In genomic region chr3:101412115-101412514, GRCm38 (mm10) we compare ENCODE assay signal across 31 mouse cellular contexts. TPM values are rescaled to one million over a fixed set of nuclear protein-coding genes. Genes with fewer than 3 reads are reported as not detected.
DNase-seq lines count a peak whose midpoint lies in the region; ATAC-seq and TF ChIP-seq lines count a peak whose summit lies in the region.
"Had no signal": no experiment of that assay in that cellular context is flagged by ENCODE, and none has a peak within 500 bp of the region (broad histone marks: within the 10 kb centered on the region; RNA-seq: fewer than 3 reads in every experiment).

No protein-coding gene starts in this region.

- H3K4me1 ChIP-seq in heart, embryonic 13.5 days = peaks cover 91% of the 10 kb centered on the region
- H3K4me1 ChIP-seq in liver, embryonic 12.5 days = peaks cover 55% of the 10 kb centered on the region
- no peaks in the 10 kb centered on the region for H3K4me1 ChIP-seq in liver, postnatal 0 days (ENCODE audit: insufficient read depth)
- H3K4me1 ChIP-seq in limb, embryonic 10.5 days = peaks cover 88% of the 10 kb centered on the region

- 63% methylated on average over 6 of the region's 6 CpGs for WGBS in heart, embryonic 13.5 days
- WGBS in liver, embryonic 12.5 days (ENCODE audit: insufficient replicate concordance) = 73% methylated on average over 6 of the region's 6 CpGs
- 71% methylated on average over 6 of the region's 6 CpGs for WGBS in liver, postnatal 0 days (ENCODE audit: insufficient replicate concordance)
- 74% methylated on average over 6 of the region's 6 CpGs for WGBS in limb, embryonic 10.5 days

- no peak overlapping the region for H3K4me3 ChIP-seq in heart, embryonic 13.5 days
- no peak overlapping the region for H3K4me3 ChIP-seq in liver, embryonic 12.5 days
- H3K4me3 ChIP-seq in liver, postnatal 0 days (ENCODE audit: low read depth, low read length) = no peak overlapping the region
- H3K4me3 ChIP-seq in limb, embryonic 10.5 days = no peak overlapping the region
- H3K4me3 ChIP-seq: embryonic facial prominence, embryonic 13.5 days; hindbrain, embryonic 12.5 days; left cerebral cortex, adult 2 months; liver, embryonic 15.5 days; lung, embryonic 15.5 days; myocyte; neural tube, embryonic 12.5 days had no signal

- no peaks in the 10 kb centered on the region for H3K9me3 ChIP-seq in heart, embryonic 13.5 days
- H3K9me3 ChIP-seq in liver, embryonic 12.5 days (replicated peaks) = no peaks in the 10 kb centered on the region
- H3K9me3 ChIP-seq in liver, postnatal 0 days (ENCODE audit: low read length) = no peaks in the 10 kb centered on the region
- H3K9me3 ChIP-seq in limb, embryonic 10.5 days (replicated peaks) = no peaks in the 10 kb centered on the region
- H3K9me3 ChIP-seq: embryonic facial prominence, embryonic 13.5 days; hindbrain, embryonic 12.5 days; liver, embryonic 15.5 days; lung, embryonic 15.5 days; neural tube, embryonic 12.5 days had no signal

- no peak for ATAC-seq in heart, embryonic 13.5 days (ENCODE audit: extremely low read depth, insufficient number of reproducible peaks, low FRiP score, low TSS enrichment)
- 0 out of 2 replicates have a peak, but pooled peaks have one; percentile 13 for ATAC-seq in liver, embryonic 12.5 days
- ATAC-seq in liver, postnatal 0 days = no peak
- ATAC-seq: CD4-positive, CD25-positive, alpha-beta regulatory T cell, adult 4 months; forebrain, postnatal 0 days; Patski had no signal

- peak overlapping the region; percentile 70 for H3K27ac ChIP-seq in heart, embryonic 13.5 days (replicated peaks)
- H3K27ac ChIP-seq in liver, embryonic 12.5 days = no peak overlapping the region
- no peak overlapping the region for H3K27ac ChIP-seq in liver, postnatal 0 days (ENCODE audit: low read depth)
- H3K27ac ChIP-seq in limb, embryonic 10.5 days = peak overlapping the region; percentile 70; the same call in 1 of the 2 replicates
- H3K27ac ChIP-seq: embryonic facial prominence, embryonic 13.5 days; hindbrain, embryonic 12.5 days; left cerebral cortex, adult 2 months; liver, embryonic 15.5 days; lung, embryonic 15.5 days; neural tube, embryonic 12.5 days; stomach, postnatal 0 days had no signal

- 0 out of 2 replicates have a peak overlapping the region, but pooled peaks have one; percentile 5 for H3K9ac ChIP-seq in heart, embryonic 13.5 days
- no peak overlapping the region for H3K9ac ChIP-seq in liver, embryonic 12.5 days
- H3K9ac ChIP-seq in liver, postnatal 0 days (replicated peaks) = no peak overlapping the region
- H3K9ac ChIP-seq: embryonic facial prominence, embryonic 13.5 days; forebrain, postnatal 0 days; hindbrain, embryonic 12.5 days; liver, embryonic 15.5 days; lung, embryonic 15.5 days; neural tube, embryonic 12.5 days had no signal

- no peak overlapping the region for H3K4me2 ChIP-seq in heart, embryonic 13.5 days
- no peak overlapping the region for H3K4me2 ChIP-seq in liver, embryonic 12.5 days
- no peak overlapping the region for H3K4me2 ChIP-seq in liver, postnatal 0 days (ENCODE audit: low read depth, low read length)
- H3K4me2 ChIP-seq: embryonic facial prominence, embryonic 13.5 days; hindbrain, embryonic 12.5 days; liver, embryonic 15.5 days; lung, embryonic 15.5 days; midbrain, embryonic 11.5 days; neural tube, embryonic 12.5 days had no signal

- H3K36me3 ChIP-seq in heart, embryonic 13.5 days = no peaks in the 10 kb centered on the region
- H3K36me3 ChIP-seq in liver, embryonic 12.5 days = no peaks in the 10 kb centered on the region
- H3K36me3 ChIP-seq in liver, postnatal 0 days (replicated peaks; ENCODE audit: insufficient read depth, low read length) = no peaks in the 10 kb centered on the region
- 0 out of 2 replicates have a peak, but pooled peaks cover 2% of the 10 kb centered on the region for H3K36me3 ChIP-seq in limb, embryonic 10.5 days
- H3K36me3 ChIP-seq: embryonic facial prominence, embryonic 13.5 days; hindbrain, embryonic 12.5 days; liver, embryonic 15.5 days; lung, embryonic 15.5 days; neural tube, embryonic 12.5 days had no signal

- no peak for TF ChIP-seq EP300 in liver, postnatal 0 days (IDR thresholded peaks at IDR 0.05; ENCODE audit: low read depth)

- no peak for TF ChIP-seq CTCF in liver, postnatal 0 days (IDR thresholded peaks at IDR 0.05; ENCODE audit: low read depth)

- DNase-seq in heart, adult 11 months = no peak
- no peak for DNase-seq in liver, postnatal 0 days
- peak; percentile 60 for DNase-seq in ES-CJ7 (ENCODE audit: low read depth, low spot score)
- DNase-seq in limb, embryonic 10.5 days (ENCODE audit: low spot score) = no peak
- DNase-seq in ovary, postnatal 14 days (ENCODE audit: low spot score) = no peak
- DNase-seq: adrenal gland, postnatal 14 days; cerebellum, adult 11-12 months; cerebellum, adult 9-11 months; embryo, embryonic 11 days; forebrain, postnatal 0 days; gastrocnemius, postnatal 25 days; heart, adult 18-20 months; kidney, adult 9 months; kidney, postnatal 10 days; layer of hippocampus, adult 9-11 months; right cerebral cortex, postnatal 4 days; thymus, adult 18-20 months; thymus, postnatal 25 days had no signal

- no peaks in the 10 kb centered on the region for H3K27me3 ChIP-seq in heart, embryonic 13.5 days (replicated peaks)
- H3K27me3 ChIP-seq in liver, embryonic 12.5 days (replicated peaks) = no peaks in the 10 kb centered on the region
- H3K27me3 ChIP-seq in liver, postnatal 0 days (ENCODE audit: insufficient read depth, low read length) = no peaks in the 10 kb centered on the region
- no peaks in the 10 kb centered on the region for H3K27me3 ChIP-seq in limb, embryonic 10.5 days (ENCODE audit: low read depth, poor library complexity, severe bottlenecking)
- H3K27me3 ChIP-seq: embryonic facial prominence, embryonic 13.5 days; hindbrain, embryonic 12.5 days; liver, embryonic 15.5 days; lung, embryonic 15.5 days; neural tube, embryonic 12.5 days; Patski had no signal

RNA-seq across cellular contexts. Expression of gene Igsf3, which starts 35.2 kb away (rescaled TPM):
- polyA plus RNA-seq in heart, embryonic 13.5 days (2015; fragmentation: Nextera tagmentation; extraction: Ambion mirVana) = 40.1 and 41.9 TPM in 2 replicates
- polyA plus RNA-seq in liver, embryonic 12.5 days (2016; fragmentation: Nextera tagmentation; extraction: Ambion mirVana) = 10.3 and 10.7 TPM in 2 replicates
- polyA plus RNA-seq in liver, postnatal 0 days (2015; fragmentation: Nextera tagmentation; extraction: Ambion mirVana) = 1.7 and 1.9 TPM in 2 replicates
- 59.9 and 84.9 TPM in 2 replicates for polyA plus RNA-seq in limb, embryonic 10.5 days (2016; fragmentation: Nextera tagmentation; extraction: Ambion mirVana)

Comparison
In these comparisons a context has a peak if more than half of its experiments do, and no peak if none do; other contexts are left out.
1. H3K27ac ChIP-seq: peak in heart, embryonic 13.5 days (single experiment) and limb, embryonic 10.5 days (single experiment); none in liver, embryonic 12.5 days (single experiment) and liver, postnatal 0 days (single experiment).